ENCODE assay signal across 10 mouse cellular contexts in genomic region chr15:78181701-78182405, GRCm38 (mm10). TPM values are rescaled to one million over a fixed set of nuclear protein-coding genes. Genes with fewer than 3 reads are reported as not detected.
DNase-seq lines count a peak whose midpoint lies in the region; ATAC-seq and TF ChIP-seq lines count a peak whose summit lies in the region.
"Had no signal": no experiment of that assay in that cellular context is flagged by ENCODE, and none has a peak within 500 bp of the region (broad histone marks: within the 10 kb centered on the region; RNA-seq: fewer than 3 reads in every experiment).

No protein-coding gene starts in this region.

- H3K27ac ChIP-seq in hindbrain, embryonic 10.5 days, result peak overlapping the region; percentile 56
- H3K27ac ChIP-seq in midbrain, postnatal 0 days (ENCODE audit: low read depth, low read length), result peak overlapping the region; percentile 27
- H3K27ac ChIP-seq in intestine, embryonic 15.5 days, result no peak overlapping the region
- no peak overlapping the region for H3K27ac ChIP-seq in liver, embryonic 11.5 days (ENCODE audit: low read depth, low read length)
- H3K27ac ChIP-seq: embryonic facial prominence, embryonic 15.5 days had no signal

- H3K9ac ChIP-seq in midbrain, postnatal 0 days (replicated peaks; ENCODE audit: low read length, poor library complexity, severe bottlenecking), result no peak overlapping the region
- no peak overlapping the region for H3K9ac ChIP-seq in intestine, embryonic 15.5 days
- H3K9ac ChIP-seq in liver, embryonic 11.5 days (ENCODE audit: low read depth, low read length), result no peak overlapping the region
- H3K9ac ChIP-seq: embryonic facial prominence, embryonic 15.5 days had no signal

- no peaks in the 10 kb centered on the region for H3K36me3 ChIP-seq in hindbrain, embryonic 10.5 days
- H3K36me3 ChIP-seq in midbrain, postnatal 0 days (ENCODE audit: insufficient read depth, low read length), result no peaks in the 10 kb centered on the region
- no peaks in the 10 kb centered on the region for H3K36me3 ChIP-seq in intestine, embryonic 15.5 days
- no peaks in the 10 kb centered on the region for H3K36me3 ChIP-seq in liver, embryonic 11.5 days (ENCODE audit: control insufficient read depth, insufficient read depth, low read length)
- H3K36me3 ChIP-seq: embryonic facial prominence, embryonic 15.5 days had no signal

- no peak overlapping the region for H3K4me3 ChIP-seq in hindbrain, embryonic 10.5 days
- no peak overlapping the region for H3K4me3 ChIP-seq in midbrain, postnatal 0 days (ENCODE audit: low read depth, low read length)
- no peak overlapping the region for H3K4me3 ChIP-seq in intestine, embryonic 15.5 days (replicated peaks)
- no peak overlapping the region for H3K4me3 ChIP-seq in liver, embryonic 11.5 days (ENCODE audit: low read depth, low read length)
- H3K4me3 ChIP-seq: embryonic facial prominence, embryonic 15.5 days had no signal

- intact Hi-C loops in left cerebral cortex, postnatal 10 days (cut with DNase I), result loop anchor here (10.0 kb wide), 2 partner anchors 163 to 263 kb away; no protein-coding TSS in a partner anchor

- no peak overlapping the region for H3K4me2 ChIP-seq in midbrain, postnatal 0 days (ENCODE audit: low read depth, low read length, poor library complexity, severe bottlenecking)
- H3K4me2 ChIP-seq in intestine, embryonic 15.5 days (replicated peaks), result no peak overlapping the region
- H3K4me2 ChIP-seq in liver, embryonic 11.5 days, result no peak overlapping the region
- H3K4me2 ChIP-seq: embryonic facial prominence, embryonic 15.5 days had no signal

- 0 out of 2 replicates have a peak, but pooled peaks have one; percentile 14 for ATAC-seq in midbrain, postnatal 0 days (ENCODE audit: low FRiP score)
- ATAC-seq in intestine, embryonic 15.5 days, result no peak
- ATAC-seq in liver, embryonic 11.5 days (replicated peaks; ENCODE audit: low FRiP score), result no peak

- WGBS in hindbrain, embryonic 10.5 days, result 34% methylated on average over 8 of the region's 8 CpGs
- 12% methylated on average over 8 of the region's 8 CpGs for WGBS in midbrain, postnatal 0 days
- 35% methylated on average over 8 of the region's 8 CpGs for WGBS in intestine, embryonic 15.5 days
- WGBS in liver, embryonic 11.5 days, result 40% methylated on average over 8 of the region's 8 CpGs

- peak; percentile 82 to 91 for DNase-seq in left cerebral cortex, postnatal 10 days (ENCODE audit: extremely low spot score in 1 of 2, low spot score in 2 of 2)
- DNase-seq in left cerebral cortex, adult 11 months (ENCODE audit: low spot score), result no peak
- peak; percentile 56 for DNase-seq in brain, embryonic 18.5 days (ENCODE audit: low read depth, low spot score)
- no peak for DNase-seq in hindbrain, embryonic 10.5 days (ENCODE audit: low spot score)
- peak; percentile 92 for DNase-seq in midbrain, postnatal 0 days (ENCODE audit: low spot score)
- DNase-seq in embryo, embryonic 10.5 days (ENCODE audit: low spot score), result no peak
- DNase-seq in liver, embryonic 11.5 days (ENCODE audit: low spot score), result no peak
- DNase-seq: lung, adult 2 months had no signal

- TF ChIP-seq CTCF in midbrain, postnatal 0 days (IDR thresholded peaks at IDR 0.05), result no peak

- peaks cover 24% of the 10 kb centered on the region for H3K27me3 ChIP-seq in hindbrain, embryonic 10.5 days (ENCODE audit: insufficient read depth, poor library complexity, severe bottlenecking)
- peaks cover 7% of the 10 kb centered on the region; the same call in 1 of the 2 replicates for H3K27me3 ChIP-seq in midbrain, postnatal 0 days (ENCODE audit: insufficient read depth, low read length)
- peaks cover 8% of the 10 kb centered on the region for H3K27me3 ChIP-seq in intestine, embryonic 15.5 days (replicated peaks)
- H3K27me3 ChIP-seq in liver, embryonic 11.5 days (replicated peaks; ENCODE audit: control insufficient read depth, insufficient read depth, low read length), result no peaks in the 10 kb centered on the region; the same call in none of the 2 replicates

- H3K9me3 ChIP-seq in hindbrain, embryonic 10.5 days, result no peaks in the 10 kb centered on the region
- no peaks in the 10 kb centered on the region for H3K9me3 ChIP-seq in midbrain, postnatal 0 days (ENCODE audit: low read length)
- no peaks in the 10 kb centered on the region for H3K9me3 ChIP-seq in intestine, embryonic 15.5 days
- H3K9me3 ChIP-seq in liver, embryonic 11.5 days (ENCODE audit: control insufficient read depth, low read length), result no peaks in the 10 kb centered on the region
- H3K9me3 ChIP-seq: embryonic facial prominence, embryonic 15.5 days had no signal

- peaks cover 50% of the 10 kb centered on the region for H3K4me1 ChIP-seq in hindbrain, embryonic 10.5 days (replicated peaks)
- peaks cover 7% of the 10 kb centered on the region for H3K4me1 ChIP-seq in midbrain, postnatal 0 days (ENCODE audit: insufficient read depth, low read length)
- H3K4me1 ChIP-seq in intestine, embryonic 15.5 days (replicated peaks), result no peaks in the 10 kb centered on the region
- no peaks in the 10 kb centered on the region for H3K4me1 ChIP-seq in liver, embryonic 11.5 days (replicated peaks; ENCODE audit: control insufficient read depth, insufficient read depth, low read length)

RNA-seq across cellular contexts. Expression of gene Ift27, which starts 7.9 kb away (rescaled TPM):
- 10 to 100 TPM; 39.3 to 39.9 TPM for total RNA-seq in left cerebral cortex, postnatal 10 days (2021)
- polyA plus RNA-seq in hindbrain, embryonic 10.5 days (2016; fragmentation: Nextera tagmentation; extraction: Ambion mirVana), result 156 and 171 TPM in 2 replicates
- 29.5 and 37.3 TPM in 2 replicates for total RNA-seq in midbrain, postnatal 0 days (2014; rRNA removed)
- polyA plus RNA-seq in midbrain, postnatal 0 days (2015; fragmentation: Nextera tagmentation; extraction: Ambion mirVana), result 116 and 120 TPM in 2 replicates
- polyA plus RNA-seq in intestine, embryonic 15.5 days (2015; fragmentation: Nextera tagmentation; extraction: Ambion mirVana), result 60.5 and 62.9 TPM in 2 replicates
- polyA plus RNA-seq in liver, embryonic 11.5 days (2014; fragmentation: Nextera tagmentation; extraction: Ambion mirVana), result 57.8 and 60.5 TPM in 2 replicates

RNA-seq across cellular contexts. Expression of gene Pvalb, which starts 24.3 kb away (rescaled TPM):
- total RNA-seq in left cerebral cortex, postnatal 10 days (2021), result 1 to 10 TPM; 4.4 to 5.0 TPM
- 0.39 and 0.52 TPM in 2 replicates for polyA plus RNA-seq in hindbrain, embryonic 10.5 days (2016; fragmentation: Nextera tagmentation; extraction: Ambion mirVana)
- 0.61 and 3.6 TPM in 2 replicates for total RNA-seq in midbrain, postnatal 0 days (2014; rRNA removed)
- 1.9 and 3.3 TPM in 2 replicates for polyA plus RNA-seq in midbrain, postnatal 0 days (2015; fragmentation: Nextera tagmentation; extraction: Ambion mirVana)
- polyA plus RNA-seq in intestine, embryonic 15.5 days (2015; fragmentation: Nextera tagmentation; extraction: Ambion mirVana), result not detected in 2 replicates
- not detected in 2 replicates for polyA plus RNA-seq in liver, embryonic 11.5 days (2014; fragmentation: Nextera tagmentation; extraction: Ambion mirVana)
- polyA plus RNA-seq: embryonic facial prominence, embryonic 15.5 days had no signal

Comparison
In these comparisons a context has a peak if more than half of its experiments do, and no peak if none do; other contexts are left out.
1. DNase-seq: peak in left cerebral cortex, postnatal 10 days (2 of 2), brain, embryonic 18.5 days (single experiment) and midbrain, postnatal 0 days (single experiment); none in left cerebral cortex, adult 11 months (single experiment), hindbrain, embryonic 10.5 days (single experiment), embryo, embryonic 10.5 days (single experiment) and liver, embryonic 11.5 days (single experiment).
2. H3K27ac ChIP-seq: peak in hindbrain, embryonic 10.5 days (single experiment) and midbrain, postnatal 0 days (single experiment); none in intestine, embryonic 15.5 days (single experiment) and liver, embryonic 11.5 days (single experiment).